Mouse (Mus musculus): ENCODE measurements around the gene Ehbp1l1. TPM values are rescaled to one million over a fixed set of nuclear protein-coding genes. Genes with fewer than 3 reads are reported as not detected.

Ehbp1l1 gene
- polyA plus RNA-seq, 1 experiment from 2014 or later: 12.4 TPM

DNA sequence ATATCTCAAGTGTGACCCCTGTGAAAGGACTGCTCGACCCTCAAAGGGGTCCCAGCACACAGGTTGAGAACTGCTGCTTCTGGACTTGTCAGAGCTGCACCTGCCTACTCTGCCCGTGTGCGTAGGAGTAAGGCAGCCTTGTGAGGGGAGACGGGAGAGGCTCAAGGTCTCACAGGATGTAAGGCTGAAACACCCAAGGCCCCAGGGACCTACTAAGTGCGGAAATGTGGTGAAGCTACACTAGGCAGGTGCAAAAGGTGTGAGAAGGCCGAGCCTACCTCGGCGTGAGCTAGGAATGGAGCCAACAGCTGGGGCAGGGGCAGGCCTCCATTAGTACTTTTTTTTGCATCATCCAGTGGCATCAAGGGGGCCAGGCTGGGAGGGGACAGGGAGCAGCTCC is 63.8 kb downstream of the Ehbp1l1 start:
- ATAC-seq (ENCODE audit: low FRiP score, low TSS enrichment): no peak
- Histone ChIP-seq H3K4me1 (ENCODE audit: control insufficient read depth, insufficient read depth, low read length) (peaks cover 4% of the 10 kb centered on the region), H3K27me3 (ENCODE audit: control insufficient read depth, insufficient read depth, low read length) (no peaks in the 10 kb centered on the region), H3K27ac (replicated peaks; ENCODE audit: low read depth, low read length) (no peak overlapping the region), H3K9ac (replicated peaks; ENCODE audit: low read length) (peak overlapping the region; percentile 29; the same call in 1 of the 2 replicates), H3K9me3 (ENCODE audit: control insufficient read depth, low read length) (no peaks in the 10 kb centered on the region), H3K4me2 (ENCODE audit: low read length) (peak overlapping the region; percentile 53), H3K4me3 (replicated peaks; ENCODE audit: low read depth, low read length) (no peak overlapping the region), H3K36me3 (ENCODE audit: control insufficient read depth, insufficient read depth, low read length) (peaks cover 29% of the 10 kb centered on the region)
- no peak for DNase-seq
- 81% methylated on average over 8 of the region's 8 CpGs for WGBS

DNA sequence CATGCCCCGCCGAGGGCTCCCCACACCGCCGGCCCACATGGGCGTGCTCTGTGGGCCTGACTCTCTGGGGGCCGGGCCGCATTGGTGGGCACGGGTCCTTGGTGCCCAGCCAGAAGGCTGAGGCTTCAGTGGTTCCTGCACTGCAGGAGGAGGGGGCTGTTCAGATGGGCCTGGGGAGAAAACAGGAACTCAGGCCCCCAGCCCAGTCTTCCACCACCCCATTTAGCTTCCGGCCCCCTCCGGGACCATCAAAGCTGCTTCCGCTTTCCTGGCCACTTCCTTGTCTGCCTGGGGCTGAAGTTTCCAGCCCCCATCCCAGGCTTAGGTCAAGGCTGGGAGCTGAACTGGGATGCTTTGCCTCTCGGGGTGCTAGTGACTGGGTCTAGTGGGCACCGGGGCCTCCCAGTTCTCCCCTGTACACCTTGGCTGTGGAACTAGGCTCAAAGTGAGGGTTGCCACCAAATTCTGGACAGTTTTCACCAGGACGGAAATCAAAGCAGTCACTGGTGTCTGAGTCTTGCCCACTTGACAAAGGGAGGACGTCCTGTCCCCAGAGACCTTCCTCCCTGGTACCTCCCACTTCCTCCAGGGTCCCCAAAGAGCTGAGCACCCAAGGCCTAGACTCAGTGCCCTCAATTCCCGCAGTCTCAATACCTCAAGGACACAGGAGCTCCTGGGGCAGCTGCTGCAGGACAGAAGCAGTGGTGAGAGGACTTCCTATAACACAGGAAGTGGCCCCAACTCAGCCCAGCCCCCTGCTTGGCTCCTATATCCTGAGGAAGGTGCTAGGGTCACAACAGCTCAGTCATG is 65.0 kb downstream of the Ehbp1l1 start:
- ATAC-seq (ENCODE audit: low FRiP score, low TSS enrichment): no peak
- H3K4me3 ChIP-seq (replicated peaks; ENCODE audit: low read depth, low read length): no peak overlapping the region
- H3K9me3 ChIP-seq (ENCODE audit: control insufficient read depth, low read length): no peaks in the 10 kb centered on the region
- no peak overlapping the region for H3K9ac ChIP-seq (replicated peaks; ENCODE audit: low read length)
- WGBS: 91% methylated on average over 16 of the region's 16 CpGs
- DNase-seq: no peak
- H3K36me3 ChIP-seq (ENCODE audit: control insufficient read depth, insufficient read depth, low read length): peaks cover 17% of the 10 kb centered on the region
- H3K4me1 ChIP-seq (ENCODE audit: control insufficient read depth, insufficient read depth, low read length): peaks cover 4% of the 10 kb centered on the region
- H3K27ac ChIP-seq (replicated peaks; ENCODE audit: low read depth, low read length): no peak overlapping the region
- no peaks in the 10 kb centered on the region for H3K27me3 ChIP-seq (ENCODE audit: control insufficient read depth, insufficient read depth, low read length)
- H3K4me2 ChIP-seq (ENCODE audit: low read length): no peak overlapping the region

Small RNA genes lying within 50 kb of the gene (microRNA-seq; reads per million reads assigned to microRNA genes)
- 0.88 reads per million for gene Mir6987

Other genes with a start within 250 kb of the Ehbp1l1 start
- gene Mus81, start 237.9 kb downstream of the Ehbp1l1 start, polyA plus RNA-seq (2014; fragmentation: Nextera tagmentation; extraction: Ambion mirVana): 43.4 and 49.3 TPM in 2 replicates
- gene Cfl1, start 235.9 kb downstream of the Ehbp1l1 start, polyA plus RNA-seq (2014; fragmentation: Nextera tagmentation; extraction: Ambion mirVana): 4,021 and 4,124 TPM in 2 replicates
- gene 1700020D05Rik, start 222.5 kb downstream of the Ehbp1l1 start, polyA plus RNA-seq (2014; fragmentation: Nextera tagmentation; extraction: Ambion mirVana): 0.36 TPM in 2 replicates
- 89.8 and 98.4 TPM in 2 replicates for gene Snx32, start 215.8 kb downstream of the Ehbp1l1 start, polyA plus RNA-seq (2014; fragmentation: Nextera tagmentation; extraction: Ambion mirVana)
- gene Ovol1, start 165.7 kb downstream of the Ehbp1l1 start, polyA plus RNA-seq (2014; fragmentation: Nextera tagmentation; extraction: Ambion mirVana): not detected in 2 replicates
- gene Ap5b1, start 158.3 kb downstream of the Ehbp1l1 start, polyA plus RNA-seq (2014; fragmentation: Nextera tagmentation; extraction: Ambion mirVana): 1.6 and 2.8 TPM in 2 replicates
- 46.8 and 58.8 TPM in 2 replicates for gene Rnaseh2c, start 124.4 kb downstream of the Ehbp1l1 start, polyA plus RNA-seq (2014; fragmentation: Nextera tagmentation; extraction: Ambion mirVana)
- 49.5 and 58.3 TPM in 2 replicates for gene Kat5, start 116.1 kb downstream of the Ehbp1l1 start, polyA plus RNA-seq (2014; fragmentation: Nextera tagmentation; extraction: Ambion mirVana)
- 30.0 and 30.2 TPM in 2 replicates for gene Rela, start 88.8 kb downstream of the Ehbp1l1 start, polyA plus RNA-seq (2014; fragmentation: Nextera tagmentation; extraction: Ambion mirVana)
- gene Sipa1, start 62.6 kb downstream of the Ehbp1l1 start, polyA plus RNA-seq (2014; fragmentation: Nextera tagmentation; extraction: Ambion mirVana): 8.1 and 11.5 TPM in 2 replicates
- gene Map3k11, start 37.6 kb downstream of the Ehbp1l1 start, polyA plus RNA-seq (2014; fragmentation: Nextera tagmentation; extraction: Ambion mirVana): 6.8 and 12.1 TPM in 2 replicates
- gene Pcnx3, start 37.4 kb downstream of the Ehbp1l1 start, polyA plus RNA-seq (2014; fragmentation: Nextera tagmentation; extraction: Ambion mirVana): 33.6 and 34.4 TPM in 2 replicates
- 0.21 and 0.28 TPM in 2 replicates for gene Kcnk7, start 21.9 kb downstream of the Ehbp1l1 start, polyA plus RNA-seq (2014; fragmentation: Nextera tagmentation; extraction: Ambion mirVana)
- 154 and 169 TPM in 2 replicates for gene Fam89b, start 3.3 kb upstream of the Ehbp1l1 start, polyA plus RNA-seq (2014; fragmentation: Nextera tagmentation; extraction: Ambion mirVana)
- 10.1 and 10.5 TPM in 2 replicates for gene Ltbp3, start 14.6 kb upstream of the Ehbp1l1 start, polyA plus RNA-seq (2014; fragmentation: Nextera tagmentation; extraction: Ambion mirVana)
- gene Scyl1, start 45.1 kb upstream of the Ehbp1l1 start, polyA plus RNA-seq (2014; fragmentation: Nextera tagmentation; extraction: Ambion mirVana): 73.5 and 78.2 TPM in 2 replicates
- gene Frmd8, start 149.0 kb upstream of the Ehbp1l1 start, polyA plus RNA-seq (2014; fragmentation: Nextera tagmentation; extraction: Ambion mirVana): 8.3 and 12.2 TPM in 2 replicates
- 0.73 and 1.2 TPM in 2 replicates for gene Slc25a45, start 151.5 kb upstream of the Ehbp1l1 start, polyA plus RNA-seq (2014; fragmentation: Nextera tagmentation; extraction: Ambion mirVana)
- gene Tigd3, start 167.8 kb upstream of the Ehbp1l1 start, polyA plus RNA-seq (2014; fragmentation: Nextera tagmentation; extraction: Ambion mirVana): 9.9 and 10.8 TPM in 2 replicates
- 96.6 and 108 TPM in 2 replicates for gene Dpf2, start 186.7 kb upstream of the Ehbp1l1 start, polyA plus RNA-seq (2014; fragmentation: Nextera tagmentation; extraction: Ambion mirVana)
- 12.3 and 16.2 TPM in 2 replicates for gene Cdc42ep2, start 198.5 kb upstream of the Ehbp1l1 start, polyA plus RNA-seq (2014; fragmentation: Nextera tagmentation; extraction: Ambion mirVana)
- gene Pola2, start 237.9 kb upstream of the Ehbp1l1 start, polyA plus RNA-seq (2014; fragmentation: Nextera tagmentation; extraction: Ambion mirVana): 17.6 and 23.4 TPM in 2 replicates

Data from midbrain, embryonic 14.5 days (tissue).